Mouse (Mus musculus) lung, embryonic 14.5 days (tissue): ENCODE data around the gene B4galt1. TPM values are rescaled to one million over a fixed set of nuclear protein-coding genes. Genes with fewer than 3 reads are reported as not detected.

Source experiments
- ATAC-seq: fragments of 200-750 bp; cut with Nextera tagmentation; 2 replicates; pipeline ENCODE4 v1.8.0; 2017; ENCODE audit warnings: mild to moderate bottlenecking, moderate TSS enrichment, moderate library complexity; ENCODE audit not compliant: insufficient read depth
- DNase-seq: peaks from one replicate; pipeline ENCODE4 v3.0.0-alpha.2; 2015
- H3K27ac ChIP-seq: fragments of 300-500 bp; sonication (generic); 2 replicates; pipeline ENCODE4 v1.5.1; 2014; ENCODE audit warnings: low read depth, mild to moderate bottlenecking, moderate library complexity
- H3K27me3 ChIP-seq: fragments of 300-500 bp; sonication (generic); 2 replicates; pipeline ENCODE4 v1.6.1; 2014; ENCODE audit warnings: low read length, control low read depth; ENCODE audit not compliant: insufficient read depth
- H3K36me3 ChIP-seq: fragments of 300-500 bp; sonication (generic); 2 replicates; pipeline ENCODE4 v1.6.1; 2014; ENCODE audit warnings: control low read depth; ENCODE audit not compliant: insufficient read depth
- H3K4me1 ChIP-seq: fragments of 300-500 bp; sonication (generic); 2 replicates; pipeline ENCODE4 v1.6.1; 2014; ENCODE audit warnings: antibody characterized with exemption, control low read depth; ENCODE audit not compliant: insufficient read depth
- H3K4me2 ChIP-seq: fragments of 300-500 bp; sonication (generic); 2 replicates; pipeline ENCODE4 v1.6.1; 2014; ENCODE audit warnings: mild to moderate bottlenecking
- H3K4me3 ChIP-seq: fragments of 300-500 bp; sonication (generic); 2 replicates; pipeline ENCODE4 v1.5.1; 2014; ENCODE audit warnings: low read depth, low read length
- H3K9ac ChIP-seq: fragments of 300-500 bp; sonication (generic); 2 replicates; pipeline ENCODE4 v1.6.1; 2014
- H3K9me3 ChIP-seq: fragments of 300-500 bp; sonication (generic); 2 replicates; pipeline ENCODE4 v1.6.1; 2016; ENCODE audit warnings: low read depth, low read length, control low read depth
- CTCF ChIP-seq: IDR thresholded peaks from 2 replicates; pipeline ENCODE4 v1.5.1; 2016; ENCODE audit warnings: antibody characterized with exemption, low read depth
- WGBS: fragments of 180-500 bp; shearing (Covaris S2); extraction: QIAGEN DNeasy Blood & Tissue Kit; methylation state at CpG from one replicate; pipeline ENCODE4 v1.1.7; 2014; 5-methylcytosine and 5-hydroxymethylcytosine counted together
- polyA plus RNA-seq: library from polyadenylated mRNA; unstranded; fragments of >200 nt; fragmentation: Nextera tagmentation; extraction: Ambion mirVana; gene quantifications from 2 replicates; pipeline ENCODE4 v1.2.1, GENCODE M21; 2014

Gene B4galt1
- polyA plus RNA-seq, 1 experiment from 2014 or later: 66.5 TPM

- Histone ChIP-seq H3K4me1 (no peaks in the 10 kb centered on the region), H3K9ac (no peak overlapping the region), H3K27me3 (no peaks in the 10 kb centered on the region), H3K4me2 (no peak overlapping the region), H3K9me3 (no peaks in the 10 kb centered on the region), H3K36me3 (no peaks in the 10 kb centered on the region), H3K4me3 (no peak overlapping the region), H3K27ac (no peak overlapping the region)
- DNase-seq (no peak), ATAC-seq (no peak)
- 60% methylated on average over 5 of the region's 5 CpGs for WGBS
- no peak for TF ChIP-seq CTCF
Observed at GRCm38 (mm10) chr4:40891206-40891605, 37.4 kb upstream of the B4galt1 start.

GRCm38 (mm10) chr4:40889983-40890382 is 36.2 kb upstream of the B4galt1 start:
- Histone ChIP-seq H3K27me3 (no peaks in the 10 kb centered on the region), H3K4me2 (no peak overlapping the region), H3K36me3 (no peaks in the 10 kb centered on the region), H3K9ac (no peak overlapping the region), H3K27ac (no peak overlapping the region), H3K9me3 (no peaks in the 10 kb centered on the region), H3K4me3 (no peak overlapping the region), H3K4me1 (no peaks in the 10 kb centered on the region)
- WGBS: 82% methylated on average over 4 of the region's 4 CpGs
- no peak for TF ChIP-seq CTCF
- ATAC-seq (no peak), DNase-seq (no peak)

- H3K9ac ChIP-seq: no peak overlapping the region
- no peak overlapping the region for H3K4me2 ChIP-seq
- no peak overlapping the region for H3K4me3 ChIP-seq
- ATAC-seq (no peak), DNase-seq (no peak)
- no peaks in the 10 kb centered on the region for H3K36me3 ChIP-seq
- TF ChIP-seq CTCF: no peak
- H3K9me3 ChIP-seq: no peaks in the 10 kb centered on the region
- no peaks in the 10 kb centered on the region for H3K4me1 ChIP-seq
- no peaks in the 10 kb centered on the region for H3K27me3 ChIP-seq
- 20% methylated on average over 3 of the region's 3 CpGs for WGBS
- no peak overlapping the region for H3K27ac ChIP-seq
Observed at GRCm38 (mm10) chr4:40889252-40889651, 35.4 kb upstream of the B4galt1 start.

GRCm38 (mm10) chr4:40888839-40889238 is 35.0 kb upstream of the B4galt1 start:
- Histone ChIP-seq H3K4me3 (no peak overlapping the region), H3K27me3 (no peaks in the 10 kb centered on the region), H3K36me3 (no peaks in the 10 kb centered on the region), H3K4me1 (no peaks in the 10 kb centered on the region), H3K9ac (no peak overlapping the region), H3K27ac (no peak overlapping the region), H3K4me2 (no peak overlapping the region), H3K9me3 (no peaks in the 10 kb centered on the region)
- no peak for TF ChIP-seq CTCF
- no peak for DNase-seq
- 65% methylated on average over 11 of the region's 11 CpGs for WGBS
- no peak for ATAC-seq

- Histone ChIP-seq H3K4me2 (no peak overlapping the region), H3K27me3 (no peaks in the 10 kb centered on the region), H3K27ac (no peak overlapping the region), H3K9ac (no peak overlapping the region), H3K9me3 (no peaks in the 10 kb centered on the region), H3K4me1 (no peaks in the 10 kb centered on the region), H3K4me3 (no peak overlapping the region), H3K36me3 (no peaks in the 10 kb centered on the region)
- no peak for TF ChIP-seq CTCF
- WGBS: 54% methylated on average over 4 of the region's 4 CpGs
- ATAC-seq (no peak), DNase-seq (no peak)
Observed at GRCm38 (mm10) chr4:40885883-40886282, 32.1 kb upstream of the B4galt1 start.

- Histone ChIP-seq H3K4me1 (no peaks in the 10 kb centered on the region), H3K27ac (no peak overlapping the region), H3K9me3 (no peaks in the 10 kb centered on the region), H3K9ac (no peak overlapping the region), H3K27me3 (no peaks in the 10 kb centered on the region), H3K4me2 (no peak overlapping the region), H3K36me3 (no peaks in the 10 kb centered on the region), H3K4me3 (no peak overlapping the region)
- 91% methylated on average over 2 of the region's 2 CpGs for WGBS
- TF ChIP-seq CTCF: no peak
- DNase-seq (no peak), ATAC-seq (no peak)
Observed at GRCm38 (mm10) chr4:40885166-40885525, 31.3 kb upstream of the B4galt1 start.

- no peaks in the 10 kb centered on the region for H3K9me3 ChIP-seq
- TF ChIP-seq CTCF: no peak
- H3K9ac ChIP-seq: no peak overlapping the region
- H3K4me3 ChIP-seq: no peak overlapping the region
- no peaks in the 10 kb centered on the region for H3K4me1 ChIP-seq
- H3K4me2 ChIP-seq: no peak overlapping the region
- H3K27me3 ChIP-seq: no peaks in the 10 kb centered on the region
- WGBS: 73% methylated on average over 12 of the region's 12 CpGs
- H3K27ac ChIP-seq: no peak overlapping the region
- no peak for ATAC-seq
- DNase-seq: no peak
- H3K36me3 ChIP-seq: no peaks in the 10 kb centered on the region
Observed at GRCm38 (mm10) chr4:40884282-40885165, 30.7 kb upstream of the B4galt1 start.
